Mouse (Mus musculus) megakaryocyte, embryonic 14.5 days (primary cell): Measurements from ENCODE around the gene Khdc3.

ENCODE experiments used
- FLI1 ChIP-seq: IDR thresholded peaks from 2 replicates; pipeline ENCODE4 v1.6.1; 2012; ENCODE audit warnings: low read length, inconsistent platforms, mixed read lengths
- GATA1 ChIP-seq: IDR thresholded peaks from 3 replicates; pipeline ENCODE4 v1.6.1; 2012; ENCODE audit warnings: mixed read lengths, low read length, inconsistent platforms, borderline replicate concordance

- TF ChIP-seq GATA1 (no peak), FLI1 (no peak)
These were observed 2.2 kb downstream of the Khdc3 start for GRCm38 (mm10) chr9:73103880-73104198.
